Mouse (Mus musculus) cortical plate, adult 2 months (tissue): ENCODE results near the gene Cep63. TPM values are rescaled to one million over a fixed set of nuclear protein-coding genes. Genes with fewer than 3 reads are reported as not detected.

ENCODE experiments used
- H3K27ac ChIP-seq: fragments of 200-500 bp; 2 replicates; pipeline ENCODE4 v1.5.1; 2012; ENCODE audit warnings: low read length, control low read depth, inconsistent platforms; ENCODE audit not compliant: insufficient read depth
- H3K4me1 ChIP-seq: fragments of 200-500 bp; 2 replicates; pipeline ENCODE4 v1.6.1; 2011; ENCODE audit warnings: low read length; ENCODE audit not compliant: control insufficient read depth, insufficient read depth
- H3K4me3 ChIP-seq: fragments of 200-500 bp; 2 replicates; pipeline ENCODE4 v1.5.1; 2011; ENCODE audit warnings: mild to moderate bottlenecking, low read length, control low read depth; ENCODE audit not compliant: insufficient read depth
- CTCF ChIP-seq: fragments of 200-500 bp; IDR thresholded peaks from 2 replicates; pipeline ENCODE4 v1.5.1; 2011; ENCODE audit warnings: mild to moderate bottlenecking, control low read depth, low read length; ENCODE audit not compliant: insufficient read depth; ENCODE audit errors: extremely low read depth
- POLR2A ChIP-seq: fragments of 200-500 bp; IDR thresholded peaks from 2 replicates; pipeline ENCODE4 v1.6.1; 2011; ENCODE audit warnings: mild to moderate bottlenecking, low read length, control low read depth; ENCODE audit not compliant: insufficient read depth; ENCODE audit errors: extremely low read depth
- polyA plus RNA-seq: library from polyadenylated mRNA; depleted of rRNA; stranded (reverse); fragments of >200 nt; gene quantifications from 2 replicates; pipeline ENCODE4 v1.2.3, GENCODE M21; 2012

Cep63 gene
- polyA plus RNA-seq, 1 experiment: 36.7 TPM

DNA sequence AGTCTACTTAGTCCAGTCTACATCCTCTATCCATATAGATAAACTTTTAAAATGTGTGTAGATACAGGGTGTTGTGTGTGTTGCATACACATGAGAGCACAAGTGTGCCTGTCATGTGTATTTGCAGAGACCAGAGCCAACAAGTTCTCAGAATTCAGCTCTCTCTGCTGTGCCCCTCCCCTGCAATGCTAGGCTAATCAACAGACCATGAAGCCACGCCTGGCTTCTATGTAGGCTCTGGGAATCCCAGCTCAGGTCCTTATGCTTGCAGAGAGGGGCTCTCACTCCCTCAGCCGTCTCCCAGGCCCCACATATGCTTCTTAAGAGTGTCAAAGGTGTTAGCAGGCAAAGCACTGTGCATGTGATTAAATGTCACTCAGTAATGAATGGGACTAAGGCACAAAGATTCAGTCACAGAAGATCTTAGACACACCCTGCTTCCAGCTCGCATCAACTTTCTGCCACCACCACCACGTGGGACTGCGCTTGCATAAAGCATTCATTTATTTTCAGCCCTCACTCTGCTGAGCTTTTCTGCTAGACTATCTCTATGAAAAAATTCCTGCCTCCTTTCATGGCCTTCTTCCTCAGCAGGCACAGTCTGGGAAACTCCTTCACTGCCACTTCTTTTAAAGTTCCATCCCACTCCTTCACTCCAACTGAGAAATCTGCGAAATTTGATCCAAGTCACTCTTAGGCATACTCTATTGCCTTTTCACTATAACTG, 31.5 kb downstream of the Cep63 start:
- no peak for TF ChIP-seq POLR2A
- TF ChIP-seq CTCF: no peak
- Histone ChIP-seq H3K27ac (peak overlapping the region; percentile 17; the same call in 1 of the 2 replicates), H3K4me3 (no peak overlapping the region), H3K4me1 (peaks cover 7% of the 10 kb centered on the region)

DNA sequence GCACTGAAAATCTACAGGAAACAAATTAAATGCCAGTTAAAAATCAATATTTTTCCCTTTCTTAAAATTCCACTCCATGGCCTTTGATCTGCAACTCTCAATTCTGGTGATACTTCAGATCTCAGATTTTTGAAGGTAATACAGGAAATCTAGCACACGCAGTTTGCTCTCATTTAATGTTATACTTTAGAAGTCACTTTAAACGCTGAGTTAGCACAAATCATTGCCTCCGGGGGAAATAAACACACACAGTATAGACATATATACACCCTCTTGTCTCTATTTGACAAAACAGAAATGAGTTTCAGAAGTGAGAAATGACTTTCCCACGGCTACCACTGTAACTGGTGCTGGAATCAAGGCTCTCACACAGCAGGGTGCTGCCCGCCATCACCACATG, 39.0 kb downstream of the Cep63 start:
- Histone ChIP-seq H3K27ac (no peak overlapping the region), H3K4me1 (no peaks in the 10 kb centered on the region), H3K4me3 (no peak overlapping the region)
- no peak for TF ChIP-seq CTCF
- no peak for TF ChIP-seq POLR2A

DNA sequence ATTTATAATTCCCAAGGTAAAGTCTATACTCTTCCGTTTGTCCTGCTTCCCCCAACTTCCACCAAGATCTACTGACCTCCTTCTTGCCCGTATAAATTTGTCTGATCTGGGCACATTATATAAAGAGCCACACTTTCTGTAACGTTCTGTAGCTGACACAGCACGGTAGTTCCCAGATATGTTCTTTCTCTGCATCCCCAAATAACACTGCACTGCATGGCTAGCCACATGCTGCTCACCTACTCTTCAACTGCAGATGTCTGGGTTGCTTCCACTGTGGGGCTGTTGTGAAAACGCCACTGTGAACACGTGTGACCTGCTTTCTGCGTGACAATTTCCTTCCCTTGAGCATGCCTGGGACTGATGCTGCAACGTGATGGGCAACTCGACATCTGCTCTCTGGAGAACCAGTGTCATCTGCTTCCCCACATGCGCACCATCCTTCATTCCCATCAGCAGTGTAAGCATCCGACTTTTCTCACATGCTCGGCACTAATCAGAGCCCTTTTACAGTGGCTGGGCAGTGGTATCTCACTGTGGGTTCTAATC, 44.3 kb downstream of the Cep63 start:
- TF ChIP-seq CTCF (no peak), POLR2A (no peak)
- no peak overlapping the region for H3K27ac ChIP-seq
- H3K4me3 ChIP-seq: no peak overlapping the region
- peaks cover 3% of the 10 kb centered on the region; the same call in 1 of the 2 replicates for H3K4me1 ChIP-seq

DNA sequence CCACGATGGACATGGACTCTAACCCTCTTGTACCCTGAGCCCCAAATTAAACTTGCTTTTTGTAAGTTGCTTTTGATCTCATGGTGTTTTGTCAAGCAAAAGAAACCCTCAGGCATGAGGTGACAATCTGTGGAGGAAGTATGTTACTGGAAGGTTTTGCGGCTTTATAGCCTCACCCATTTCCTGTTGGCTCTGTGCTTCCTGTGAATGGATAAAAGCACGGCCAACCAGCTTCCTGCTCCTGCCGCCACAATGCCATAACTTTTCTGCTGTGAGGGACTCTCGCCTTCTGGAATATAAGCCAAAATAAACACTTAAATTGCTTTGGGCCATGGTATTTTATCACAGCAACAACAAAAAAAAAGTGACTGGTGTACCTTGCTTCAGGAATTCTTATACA, 48.9 kb downstream of the Cep63 start:
- TF ChIP-seq POLR2A (no peak), CTCF (no peak)
- no peak overlapping the region for H3K4me3 ChIP-seq
- no peak overlapping the region for H3K27ac ChIP-seq
- H3K4me1 ChIP-seq: peaks cover 3% of the 10 kb centered on the region; the same call in 1 of the 2 replicates

DNA sequence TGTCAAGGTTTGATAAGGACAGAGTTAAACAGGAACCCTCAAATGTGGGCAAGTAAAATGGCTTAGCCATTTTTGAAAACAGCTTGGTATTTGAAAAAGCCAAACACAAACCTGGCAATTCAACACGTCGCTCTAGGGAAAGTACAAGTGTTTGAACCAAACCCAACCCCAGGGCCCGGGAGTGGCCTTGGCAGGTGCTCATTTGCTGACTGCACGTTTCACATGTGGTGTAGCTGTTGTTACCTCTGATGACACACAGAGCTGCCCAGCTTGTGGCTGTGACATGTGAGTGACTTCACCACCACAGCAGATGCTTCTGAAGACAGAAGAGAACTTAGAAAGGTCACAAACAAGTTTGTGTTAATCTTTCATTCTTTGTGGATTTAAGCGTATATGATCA, 53.4 kb downstream of the Cep63 start:
- H3K27ac ChIP-seq: no peak overlapping the region
- H3K4me3 ChIP-seq: no peak overlapping the region
- TF ChIP-seq POLR2A (no peak), CTCF (no peak)
- H3K4me1 ChIP-seq: no peaks in the 10 kb centered on the region

DNA sequence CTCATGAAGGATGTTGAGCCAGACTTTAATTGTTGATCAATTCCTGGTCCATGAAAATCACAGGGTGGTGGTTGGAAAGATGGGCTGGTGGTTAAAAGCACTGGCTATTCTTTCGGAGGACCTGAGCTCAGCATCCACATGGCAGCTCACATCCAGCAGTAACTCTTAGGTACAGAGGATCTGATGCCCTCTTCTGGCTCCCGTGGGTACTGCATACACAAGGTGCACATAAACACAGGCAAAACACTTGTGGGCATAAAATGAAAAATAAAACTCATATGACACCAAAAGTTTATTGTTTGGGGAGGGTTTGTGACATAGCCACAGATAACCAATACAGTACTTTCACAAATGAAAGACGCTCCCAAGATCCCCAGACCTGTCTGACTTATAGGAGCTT, 67.9 kb downstream of the Cep63 start:
- no peak for TF ChIP-seq POLR2A
- H3K4me3 ChIP-seq: no peak overlapping the region
- no peak overlapping the region for H3K27ac ChIP-seq
- no peaks in the 10 kb centered on the region for H3K4me1 ChIP-seq

DNA sequence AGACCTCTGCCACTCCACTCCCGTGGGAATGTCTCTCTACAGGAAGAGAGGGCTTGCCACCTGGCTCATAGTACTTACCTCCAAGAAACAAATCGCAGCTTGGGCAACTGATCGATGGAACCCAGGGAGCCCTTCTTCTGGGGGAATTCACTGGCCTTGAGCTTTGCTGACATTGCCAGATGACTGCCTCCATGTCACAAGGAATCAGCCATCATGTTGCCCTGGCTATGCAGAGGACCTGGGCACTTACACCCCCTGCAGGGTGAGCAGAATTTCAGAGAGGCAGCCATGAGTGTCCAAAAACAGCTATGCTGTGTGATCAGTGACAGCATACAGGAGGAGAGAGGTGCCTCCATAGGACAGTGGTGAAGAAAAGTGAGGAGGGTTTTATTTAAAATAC, 72.6 kb downstream of the Cep63 start:
- no peak overlapping the region for H3K4me3 ChIP-seq
- TF ChIP-seq CTCF: no peak
- no peak for TF ChIP-seq POLR2A
- H3K27ac ChIP-seq: no peak overlapping the region
- no peaks in the 10 kb centered on the region for H3K4me1 ChIP-seq

DNA sequence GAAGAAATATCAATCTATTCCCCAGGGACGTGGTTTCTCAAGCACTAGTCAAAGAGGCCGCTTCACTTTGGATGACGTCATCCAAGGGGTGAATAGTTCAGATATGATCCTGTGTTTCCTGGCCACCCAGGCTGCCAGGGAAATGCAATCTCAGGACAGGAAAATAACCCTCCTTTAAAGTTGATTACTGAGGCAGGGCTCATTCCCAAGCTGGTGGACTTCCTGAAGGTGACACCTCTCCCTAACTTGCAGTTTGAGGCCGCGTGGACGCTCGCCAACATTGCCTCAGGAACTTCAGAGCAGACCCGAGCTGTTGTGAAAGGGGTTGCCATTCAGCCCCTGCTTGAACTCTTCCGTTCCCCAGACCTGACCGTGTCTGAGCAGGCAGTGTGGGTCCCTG, 74.6 kb downstream of the Cep63 start:
- H3K27ac ChIP-seq: no peak overlapping the region
- no peak for TF ChIP-seq CTCF
- TF ChIP-seq POLR2A: no peak

DNA sequence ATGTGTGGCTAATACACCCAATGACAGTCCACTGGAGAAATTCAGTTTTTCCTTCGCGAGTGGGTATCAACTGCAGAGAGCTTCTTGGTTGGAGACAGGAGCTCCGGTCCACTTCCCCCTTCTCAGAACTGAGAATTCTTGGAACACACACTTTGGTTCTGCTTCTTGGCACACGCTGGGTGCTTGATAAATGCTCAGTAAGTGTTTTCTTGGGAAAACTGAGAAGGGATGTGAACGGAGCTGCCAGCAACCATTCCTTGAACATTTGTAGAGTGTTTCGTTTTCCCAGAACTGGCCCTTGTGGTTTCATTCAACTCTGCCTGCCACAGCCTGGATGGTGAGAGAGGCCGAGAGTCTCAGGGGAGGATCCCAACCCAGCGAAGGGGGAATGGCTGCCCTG, 77.1 kb downstream of the Cep63 start:
- Histone ChIP-seq H3K4me3 (no peak overlapping the region), H3K4me1 (peaks cover 3% of the 10 kb centered on the region), H3K27ac (no peak overlapping the region)
- TF ChIP-seq POLR2A (no peak), CTCF (no peak)

More for the DNA sequence above, 74.6 kb downstream of the Cep63 start:
- H3K4me3 ChIP-seq: no peak overlapping the region
- peaks cover 2% of the 10 kb centered on the region for H3K4me1 ChIP-seq

DNA sequence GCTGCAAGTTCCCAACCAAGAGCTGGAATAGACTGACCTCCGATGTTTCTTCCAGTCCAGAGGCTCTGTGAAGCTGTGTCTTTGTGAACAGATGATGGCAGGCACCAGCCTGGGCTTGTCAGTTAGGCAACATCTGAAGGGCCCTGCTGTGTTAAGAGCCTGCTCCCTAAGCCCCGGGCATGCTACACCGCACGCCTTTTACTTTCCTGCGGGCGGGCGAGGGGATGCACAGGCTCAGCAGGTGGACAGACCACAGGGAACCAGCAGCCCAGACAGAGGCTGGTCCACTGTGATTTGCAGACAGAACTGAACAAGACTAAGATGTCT, 79.3 kb downstream of the Cep63 start:
- H3K27ac ChIP-seq: no peak overlapping the region

More for the DNA sequence above, 79.3 kb downstream of the Cep63 start:
- TF ChIP-seq POLR2A (no peak), CTCF (no peak)
- Histone ChIP-seq H3K4me3 (no peak overlapping the region), H3K4me1 (peaks cover 3% of the 10 kb centered on the region)
